Comparison of ENCODE assay signal across 21 mouse cellular contexts in the genomic region with DNA sequence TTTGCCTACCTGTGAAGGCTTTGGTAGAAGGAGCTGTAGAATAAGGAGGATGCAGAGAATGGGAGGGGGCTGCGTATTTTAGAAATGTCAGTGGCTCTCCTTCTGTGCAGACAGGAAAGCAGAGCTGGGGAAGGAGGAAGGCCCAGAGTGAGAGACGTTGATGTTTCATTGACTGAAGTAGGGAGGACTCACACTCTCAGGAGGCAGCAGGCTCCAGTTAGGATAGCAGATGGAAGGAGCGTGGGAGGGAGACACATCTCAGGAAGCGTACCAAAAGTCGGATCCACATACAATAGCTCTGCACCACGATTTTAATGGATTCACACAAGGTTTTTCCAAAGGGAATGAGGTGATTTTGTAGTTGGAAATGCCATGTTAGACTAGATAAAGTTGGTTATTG.
DNase-seq lines count a peak whose midpoint lies in the region; ATAC-seq and TF ChIP-seq lines count a peak whose summit lies in the region.
"Had no signal": no experiment of that assay in that cellular context is flagged by ENCODE, and none has a peak within 500 bp of the region (broad histone marks: within the 10 kb centered on the region; RNA-seq: fewer than 3 reads in every experiment).

No protein-coding gene starts in this region.

- TF ChIP-seq CTCF in thymus, adult 2 months (IDR thresholded peaks at IDR 0.05; ENCODE audit: borderline replicate concordance, control insufficient read depth, extremely low read depth, insufficient read depth, low read length, poor library complexity) = no peak

- H3K36me3 ChIP-seq in kidney, embryonic 14.5 days (ENCODE audit: control insufficient read depth, insufficient read depth, low read length) = no peaks in the 10 kb centered on the region
- H3K36me3 ChIP-seq in thymus, adult 2 months (ENCODE audit: control insufficient read depth, insufficient read depth, low read length) = no peaks in the 10 kb centered on the region
- H3K36me3 ChIP-seq: embryonic facial prominence, embryonic 15.5 days; liver, embryonic 15.5 days; neural tube, embryonic 15.5 days had no signal

- H3K9me3 ChIP-seq in kidney, embryonic 14.5 days (ENCODE audit: control insufficient read depth, low read length) = no peaks in the 10 kb centered on the region
- H3K9me3 ChIP-seq: embryonic facial prominence, embryonic 15.5 days; limb, embryonic 12.5 days; liver, embryonic 15.5 days; midbrain, embryonic 10.5 days; neural tube, embryonic 15.5 days had no signal

- peak; percentile 84 for ATAC-seq in frontal cortex, adult (ENCODE audit: low TSS enrichment)
- ATAC-seq in kidney, embryonic 14.5 days (ENCODE audit: low FRiP score, low TSS enrichment) = no peak
- ATAC-seq: Patski had no signal

- TF ChIP-seq POLR2A in thymus, adult 2 months (IDR thresholded peaks at IDR 0.05; ENCODE audit: control insufficient read depth, extremely low read depth, insufficient read depth, low read length, poor library complexity) = no peak

- no peaks in the 10 kb centered on the region for H3K4me1 ChIP-seq in kidney, embryonic 14.5 days (ENCODE audit: control insufficient read depth, insufficient read depth, low read length)
- no peaks in the 10 kb centered on the region for H3K4me1 ChIP-seq in thymus, adult 2 months (replicated peaks; ENCODE audit: control insufficient read depth, insufficient read depth, low read length)
- H3K4me1 ChIP-seq: embryonic facial prominence, embryonic 15.5 days; liver, embryonic 15.5 days had no signal

- no peaks in the 10 kb centered on the region for H3K27me3 ChIP-seq in kidney, embryonic 14.5 days (ENCODE audit: control insufficient read depth, insufficient read depth, low read length)
- H3K27me3 ChIP-seq in thymus, adult 2 months (ENCODE audit: control insufficient read depth, insufficient read depth, low read length) = no peaks in the 10 kb centered on the region
- H3K27me3 ChIP-seq: embryonic facial prominence, embryonic 15.5 days; limb, embryonic 12.5 days; liver, embryonic 15.5 days; neural tube, embryonic 15.5 days; Patski had no signal

- H3K9ac ChIP-seq in kidney, embryonic 14.5 days (ENCODE audit: low read depth, low read length) = no peak overlapping the region
- H3K9ac ChIP-seq: embryonic facial prominence, embryonic 15.5 days; hindbrain, embryonic 14.5 days; limb, embryonic 12.5 days; liver, embryonic 15.5 days; neural tube, embryonic 15.5 days had no signal

- H3K4me3 ChIP-seq in kidney, embryonic 14.5 days (ENCODE audit: low read length) = no peak overlapping the region
- H3K4me3 ChIP-seq in thymus, adult 2 months (ENCODE audit: control insufficient read depth, insufficient read depth, low read length) = no peak overlapping the region
- H3K4me3 ChIP-seq: embryonic facial prominence, embryonic 15.5 days; heart, adult 2 months; limb, embryonic 12.5 days; liver, embryonic 15.5 days; midbrain, embryonic 10.5 days; neural tube, embryonic 15.5 days had no signal

- no peak overlapping the region for H3K4me2 ChIP-seq in kidney, embryonic 14.5 days (replicated peaks; ENCODE audit: low read depth, low read length)
- H3K4me2 ChIP-seq: embryonic facial prominence, embryonic 15.5 days; hindbrain, embryonic 14.5 days; limb, embryonic 12.5 days; liver, embryonic 15.5 days; neural tube, embryonic 15.5 days had no signal

- WGBS in kidney, embryonic 14.5 days = 73% methylated on average over 6 of the region's 6 CpGs
- 78% methylated on average over 6 of the region's 6 CpGs for WGBS in thymus, adult 2 months

- no peak overlapping the region for H3K27ac ChIP-seq in kidney, embryonic 14.5 days (ENCODE audit: low read depth, low read length)
- H3K27ac ChIP-seq in thymus, adult 2 months (ENCODE audit: control insufficient read depth, insufficient read depth, low read length) = no peak overlapping the region
- H3K27ac ChIP-seq: embryonic facial prominence, embryonic 15.5 days; heart, adult 2 months; hindbrain, embryonic 14.5 days; limb, embryonic 12.5 days; liver, embryonic 15.5 days; midbrain, embryonic 10.5 days; neural tube, embryonic 15.5 days had no signal

- intact Hi-C loops in left cerebral cortex, postnatal 36 days (cut with DNase I) = no loop called here

- DNase-seq in frontal cortex, postnatal 25 days (ENCODE audit: low spot score in 2 of 2) = no peak
- peak; percentile 66 for DNase-seq in cerebellum, adult 9-10 months
- DNase-seq in layer of hippocampus, adult 8-10 months (ENCODE audit: low spot score in 2 of 2) = peak; percentile 78 to 79
- peak; percentile 58 to 63 for DNase-seq in left cerebral cortex, postnatal 36 days (ENCODE audit: low spot score in 2 of 2)
- no peak for DNase-seq in thymus, adult 2 months
- no peak for DNase-seq in thymus, postnatal 14 days
- DNase-seq: gastrocnemius, postnatal 10 days; heart, adult 2 months; kidney, adult 11 months; kidney, postnatal 36 days; lung, postnatal 10 days; thymus, adult 18-20 months had no signal

Comparison
In these comparisons a context has a peak if more than half of its experiments do, and no peak if none do; other contexts are left out.
1. DNase-seq: peak in cerebellum, adult 9-10 months (single experiment), layer of hippocampus, adult 8-10 months (2 of 2) and left cerebral cortex, postnatal 36 days (2 of 2); none in frontal cortex, postnatal 25 days (0 of 2), thymus, adult 2 months (single experiment) and thymus, postnatal 14 days (single experiment).